Mouse (Mus musculus): ENCODE measurements at regions not wholly inside any gene's neighbourhood (a gene's known extent, or its start where the extent isn't known, plus 50 kb on each side); places are given as distances from the start of the nearest gene placed in this dataset.

GRCm38 (mm10) chr14:17578776-17579175 lies 81.3 kb upstream of the Thrb start:
- no peak overlapping the region for H3K27ac ChIP-seq
- no peaks in the 10 kb centered on the region for H3K27me3 ChIP-seq (ENCODE audit: insufficient read depth, poor library complexity, severe bottlenecking)
- H3K36me3 ChIP-seq = no peaks in the 10 kb centered on the region
- no peak for DNase-seq (ENCODE audit: low spot score)
- no peak overlapping the region for H3K4me3 ChIP-seq
- no peaks in the 10 kb centered on the region for H3K9me3 ChIP-seq
- WGBS = 77% methylated on average over 1 of the region's 1 CpGs
- H3K4me1 ChIP-seq (replicated peaks) = no peaks in the 10 kb centered on the region

GRCm38 (mm10) chr14:17589595-17589994 lies 70.5 kb upstream of the Thrb start:
- no peaks in the 10 kb centered on the region for H3K36me3 ChIP-seq
- no peaks in the 10 kb centered on the region for H3K4me1 ChIP-seq (replicated peaks)
- H3K27me3 ChIP-seq (ENCODE audit: insufficient read depth, poor library complexity, severe bottlenecking) = no peaks in the 10 kb centered on the region
- no peak overlapping the region for H3K27ac ChIP-seq
- no peak overlapping the region for H3K4me3 ChIP-seq
- DNase-seq (ENCODE audit: low spot score) = no peak
- peaks cover 3% of the 10 kb centered on the region; the same call in 1 of the 2 replicates for H3K9me3 ChIP-seq

GRCm38 (mm10) chr14:17599553-17599952 lies 60.5 kb upstream of the Thrb start:
- WGBS = 72% methylated on average over 5 of the region's 5 CpGs

GRCm38 (mm10) chr14:17602357-17602756 lies 57.7 kb upstream of the Thrb start:
- Histone ChIP-seq H3K9me3 (0 out of 2 replicates have a peak, but pooled peaks cover 4% of the 10 kb centered on the region), H3K4me1 (replicated peaks) (no peaks in the 10 kb centered on the region), H3K27me3 (ENCODE audit: insufficient read depth, poor library complexity, severe bottlenecking) (no peaks in the 10 kb centered on the region), H3K4me3 (no peak overlapping the region), H3K36me3 (no peaks in the 10 kb centered on the region), H3K27ac (no peak overlapping the region)
- DNase-seq (ENCODE audit: low spot score) = no peak
- WGBS = 93% methylated on average over 1 of the region's 1 CpGs

More at GRCm38 (mm10) chr14:17599553-17599952, 60.5 kb upstream of the Thrb start:
- H3K9me3 ChIP-seq = 0 out of 2 replicates have a peak, but pooled peaks cover 4% of the 10 kb centered on the region
- H3K36me3 ChIP-seq = no peaks in the 10 kb centered on the region
- H3K27ac ChIP-seq = no peak overlapping the region
- DNase-seq (ENCODE audit: low spot score) = no peak
- H3K27me3 ChIP-seq (ENCODE audit: insufficient read depth, poor library complexity, severe bottlenecking) = no peaks in the 10 kb centered on the region
- no peaks in the 10 kb centered on the region for H3K4me1 ChIP-seq (replicated peaks)
- H3K4me3 ChIP-seq = no peak overlapping the region

- Histone ChIP-seq H3K27ac (no peak overlapping the region), H3K27me3 (ENCODE audit: insufficient read depth, poor library complexity, severe bottlenecking) (no peaks in the 10 kb centered on the region), H3K4me1 (replicated peaks) (no peaks in the 10 kb centered on the region), H3K4me3 (no peak overlapping the region), H3K36me3 (no peaks in the 10 kb centered on the region), H3K9me3 (no peaks in the 10 kb centered on the region)
- DNase-seq (ENCODE audit: low spot score) = no peak
- 78% methylated on average over 3 of the region's 3 CpGs for WGBS
Observed at GRCm38 (mm10) chr14:17606018-17606417, 54.0 kb upstream of the Thrb start.

- H3K9me3 ChIP-seq = no peaks in the 10 kb centered on the region
- H3K27ac ChIP-seq = no peak overlapping the region
- no peaks in the 10 kb centered on the region for H3K36me3 ChIP-seq
- no peaks in the 10 kb centered on the region for H3K4me1 ChIP-seq (replicated peaks)
- WGBS = 80% methylated on average over 2 of the region's 2 CpGs
- H3K27me3 ChIP-seq (ENCODE audit: insufficient read depth, poor library complexity, severe bottlenecking) = no peaks in the 10 kb centered on the region
- DNase-seq (ENCODE audit: low spot score) = no peak
- H3K4me3 ChIP-seq = no peak overlapping the region
Observed at GRCm38 (mm10) chr14:17607186-17607585, 52.9 kb upstream of the Thrb start.

Data from hindbrain, embryonic 10.5 days (tissue).